Mouse (Mus musculus) frontal cortex, postnatal 36 days (tissue): ENCODE measurements at regions not wholly inside any gene's neighbourhood (a gene's known extent, or its start where the extent isn't known, plus 50 kb on each side); places are given as distances from the start of the nearest gene placed in this dataset.

Source experiments
- DNase-seq, 2 experiments: peaks; one replicate each; pipeline ENCODE4 v3.0.0; 2022; ENCODE audit warnings: low spot score in 2 of 2

GRCm38 (mm10) chr1:19290098-19290497 lies 81.4 kb downstream of the Tfap2b start:
- DNase-seq = no peak

- DNase-seq = no peak
Measured at GRCm38 (mm10) chr1:19321598-19321997, 112.9 kb downstream of the Tfap2b start.

DNA sequence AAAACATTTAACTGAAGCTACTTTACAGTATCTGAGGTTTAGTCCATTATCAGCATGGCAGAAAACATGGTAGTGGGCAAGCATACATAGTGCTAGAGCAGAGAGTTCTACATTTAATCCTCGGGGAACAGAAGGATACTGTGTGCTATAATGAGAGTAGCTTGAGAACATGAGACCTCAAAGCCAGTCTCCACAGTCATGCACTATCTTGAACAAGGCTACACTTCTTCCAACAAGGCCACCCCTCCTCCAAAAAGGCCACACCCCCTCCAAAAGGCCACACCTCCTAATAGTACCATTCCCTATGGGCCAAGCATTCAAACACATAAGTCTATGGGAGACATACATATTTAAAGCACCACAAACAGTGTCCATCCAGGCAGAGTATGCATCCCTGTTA lies 127.3 kb downstream of the Tfap2b start:
- no peak for DNase-seq

- DNase-seq = no peak
Measured at GRCm38 (mm10) chr1:19337207-19337606, 128.5 kb downstream of the Tfap2b start.

DNA sequence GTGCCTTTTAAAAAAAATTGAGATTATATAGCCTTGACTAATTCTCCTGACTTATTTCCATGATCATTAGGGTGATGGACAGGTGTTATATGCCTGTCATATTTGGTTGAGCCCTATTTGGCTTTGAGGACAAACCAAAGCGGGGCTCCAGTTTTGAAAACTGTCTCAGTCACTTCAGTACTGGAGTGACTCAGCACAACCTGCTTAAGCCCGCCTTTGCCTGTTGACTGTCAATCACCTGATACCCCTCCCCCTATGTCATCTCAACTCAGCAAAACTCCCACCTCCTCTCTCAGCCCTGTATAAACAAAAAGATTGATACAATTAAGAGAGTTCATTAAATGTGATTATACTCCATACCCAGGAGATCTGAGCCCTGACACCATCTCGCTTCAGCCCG lies 135.7 kb downstream of the Tfap2b start:
- no peak for DNase-seq

DNA sequence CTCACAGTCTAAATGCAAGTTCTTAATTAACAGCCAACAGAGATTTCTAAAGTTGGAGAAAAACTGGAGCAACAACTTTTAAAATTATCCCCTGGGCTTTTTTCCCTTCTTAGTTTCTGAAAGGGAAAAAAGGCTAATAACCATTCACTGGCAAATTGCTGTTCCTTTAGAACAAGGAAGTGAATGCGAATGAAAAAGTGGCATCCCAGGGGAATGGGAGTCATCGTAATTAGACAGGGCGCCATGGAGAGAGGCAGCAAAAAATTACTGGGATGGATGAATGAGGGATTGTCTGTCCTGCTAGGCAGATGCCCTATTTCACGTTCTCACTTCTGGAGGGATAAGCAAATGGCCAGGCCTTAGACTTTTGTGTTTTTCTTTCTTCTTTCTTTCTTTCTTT lies 141.8 kb downstream of the Tfap2b start:
- DNase-seq = no peak

- DNase-seq = no peak
Measured at GRCm38 (mm10) chr1:19384856-19385255, 176.1 kb downstream of the Tfap2b start.

DNA sequence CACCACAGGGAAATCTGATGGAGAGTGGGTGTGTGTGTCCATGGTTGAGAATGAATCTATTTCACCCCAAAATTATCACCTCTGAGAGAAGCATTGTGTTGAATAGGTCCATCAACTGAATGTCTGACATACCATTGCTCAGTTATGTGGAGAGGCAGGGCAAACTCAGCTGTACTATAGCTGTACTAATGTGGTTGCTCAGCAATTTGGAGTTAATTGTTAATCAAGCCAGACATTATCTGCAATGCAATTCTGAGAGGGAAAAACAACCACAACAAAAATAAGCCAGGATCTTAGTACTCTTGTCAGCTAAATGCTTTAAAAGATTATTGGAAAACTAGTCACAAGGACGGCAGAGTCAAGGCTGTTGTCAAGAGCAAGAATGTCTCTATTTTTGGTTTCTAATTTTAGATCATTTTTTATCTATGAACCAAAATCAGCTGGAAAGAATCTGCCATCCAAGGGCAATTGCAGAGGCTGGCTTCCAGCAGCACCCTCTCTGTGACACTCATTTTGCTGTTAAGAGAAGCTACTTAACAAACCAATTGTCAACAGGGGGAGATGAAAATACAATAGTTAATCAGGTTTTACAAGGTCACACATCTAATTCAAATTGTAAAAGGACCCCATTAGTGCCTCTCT lies 180.3 kb downstream of the Tfap2b start:
- DNase-seq = no peak

DNA sequence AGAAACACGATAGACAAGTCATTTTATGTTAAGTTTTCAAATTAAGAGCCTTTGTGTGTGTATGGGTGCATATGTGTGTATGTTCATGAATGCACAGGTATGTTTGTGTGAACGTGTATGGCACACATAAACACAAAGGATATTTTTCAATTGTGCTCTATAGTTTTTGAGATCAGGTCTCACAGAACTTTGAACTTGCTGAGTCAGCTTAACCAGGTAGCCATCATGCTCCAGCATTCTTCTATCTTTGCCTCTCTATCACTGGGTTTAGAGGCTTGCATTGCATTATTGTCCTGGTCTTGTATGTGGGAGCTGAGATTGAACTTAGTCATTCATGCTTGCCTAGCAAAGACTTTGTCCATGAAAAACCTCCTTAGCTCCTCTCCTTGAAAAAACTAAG lies 198.8 kb downstream of the Tfap2b start:
- no peak for DNase-seq

- no peak for DNase-seq
Measured at GRCm38 (mm10) chr1:19412345-19412744, 203.6 kb downstream of the Tfap2b start.

DNA sequence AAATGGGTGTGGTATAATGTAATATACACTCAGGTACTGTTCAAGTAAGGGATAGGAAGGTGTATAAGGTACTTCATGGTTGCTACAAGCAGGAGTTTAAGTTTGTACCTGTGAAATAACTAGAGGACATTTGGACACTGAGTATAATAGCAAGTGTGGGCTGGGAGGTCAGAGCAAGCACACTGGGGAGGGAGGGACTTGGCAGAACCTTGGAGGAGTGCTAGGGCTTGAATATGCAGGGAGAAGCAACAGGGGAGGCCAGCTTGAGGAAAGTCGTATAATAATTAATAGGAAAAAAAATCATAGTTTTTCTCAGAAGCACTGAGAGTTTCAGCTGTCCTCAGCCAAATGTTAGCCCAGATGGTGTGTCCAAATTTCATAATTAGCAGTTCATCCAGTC lies 212.4 kb downstream of the Tfap2b start:
- DNase-seq = no peak

DNA sequence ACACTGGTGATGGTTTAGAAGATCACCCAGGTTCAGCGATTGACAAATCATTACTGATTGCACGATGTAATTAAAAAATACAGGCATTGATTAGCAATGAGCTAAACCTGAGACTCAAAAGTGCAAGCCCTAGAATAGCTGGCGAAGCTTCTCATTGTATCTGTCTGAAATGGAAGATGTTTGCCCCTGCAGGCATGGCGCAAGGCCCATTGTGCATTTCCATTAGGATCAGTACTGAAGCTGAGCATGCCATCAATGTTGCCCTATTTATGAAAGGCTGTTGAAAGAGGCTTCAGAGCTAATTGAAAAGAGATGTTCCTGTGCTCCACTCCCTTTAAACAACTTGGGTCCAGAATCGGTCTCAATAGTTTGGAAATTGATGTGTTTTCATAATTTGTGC lies 242.1 kb downstream of the Tfap2b start:
- DNase-seq = no peak

DNA sequence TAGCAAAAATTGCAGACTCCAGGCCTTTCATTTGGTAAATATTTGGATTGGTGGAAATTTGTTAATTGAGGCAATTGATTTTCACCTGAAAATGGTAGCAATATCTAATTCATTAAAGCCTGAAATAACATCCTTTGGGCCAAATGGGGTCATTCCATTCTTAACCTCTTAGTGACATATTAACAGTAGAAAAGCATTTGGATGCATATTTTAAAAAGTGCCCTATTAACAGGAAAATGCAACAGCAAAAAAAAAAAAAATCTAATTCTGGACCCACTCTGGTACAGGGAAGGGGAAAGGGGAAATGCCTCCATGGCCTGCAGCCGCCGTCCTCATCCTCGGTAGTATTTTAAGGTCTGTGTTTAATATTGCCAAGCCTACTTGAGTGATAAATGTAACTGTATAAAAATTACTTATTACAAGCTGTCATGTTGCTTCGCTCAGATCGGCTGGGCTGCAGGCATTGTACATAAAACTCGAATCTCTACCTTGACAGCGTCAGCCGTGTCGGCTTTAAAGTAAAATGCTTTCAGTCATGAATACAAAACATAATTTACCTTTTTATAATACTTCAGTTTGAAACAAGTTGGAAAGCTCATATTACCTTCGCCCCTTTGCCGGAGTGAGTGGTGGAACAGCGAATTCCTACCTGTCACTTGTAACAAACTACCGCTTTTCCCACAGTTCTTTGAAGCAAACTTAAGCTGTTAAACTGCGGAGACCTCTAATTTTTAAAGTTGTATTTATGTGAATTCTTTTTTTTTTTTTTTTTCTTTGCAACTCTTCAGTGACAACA lies 250.1 kb downstream of the Tfap2b start:
- DNase-seq = no peak

DNA sequence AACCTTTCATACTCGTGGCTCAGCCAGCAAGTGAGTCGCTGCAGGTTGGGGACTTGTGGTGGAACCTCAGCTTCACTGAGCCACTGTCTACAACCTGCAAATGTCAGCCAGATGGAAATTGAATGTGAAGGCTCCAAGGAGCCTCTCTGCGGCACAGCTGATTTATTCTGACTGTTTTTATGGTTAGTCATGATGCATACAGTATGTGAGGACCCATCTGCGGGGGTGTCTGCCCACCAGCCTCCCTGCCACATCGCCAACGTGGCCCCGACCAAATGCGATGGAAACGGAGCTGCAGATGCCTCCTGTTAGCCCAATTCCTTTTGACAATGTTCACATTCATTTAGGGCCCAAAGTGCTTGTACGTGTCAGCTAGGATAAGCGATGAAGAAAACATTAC lies 251.2 kb downstream of the Tfap2b start:
- DNase-seq = peak; percentile 19 to 22

DNA sequence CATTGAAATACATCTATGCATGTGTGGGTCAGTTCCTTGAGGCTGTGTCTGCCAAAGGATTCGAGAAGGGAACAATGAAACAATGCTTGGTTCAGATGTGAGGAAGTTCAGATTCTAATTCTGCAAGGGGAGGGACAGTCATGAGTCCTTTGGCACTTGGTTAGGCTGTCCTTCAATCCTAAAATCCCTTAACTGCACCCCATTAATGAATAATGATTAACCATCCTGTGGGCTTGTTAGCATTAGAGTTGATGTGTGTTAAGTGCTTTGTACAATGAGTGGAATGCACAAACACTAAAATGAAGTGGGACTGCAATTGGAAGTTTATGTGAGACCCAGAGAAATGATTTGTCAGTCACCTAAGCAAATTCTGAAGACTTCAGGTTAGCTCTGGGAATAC lies 264.8 kb downstream of the Tfap2b start:
- DNase-seq = no peak
